Mouse (Mus musculus) limb, embryonic 14.5 days (tissue): ENCODE data around the gene Abcg5. TPM values are rescaled to one million over a fixed set of nuclear protein-coding genes. Genes with fewer than 3 reads are reported as not detected.
A peak's percentile ranks its signal among the peaks of the same experiment; 100 is the strongest.

Experiments
- ATAC-seq: fragments of 200-750 bp; cut with Nextera tagmentation; 2 replicates; pipeline ENCODE4 v1.8.0; 2017; ENCODE audit warnings: low read depth, moderate number of reproducible peaks, moderate TSS enrichment; ENCODE audit not compliant: low FRiP score
- DNase-seq: peaks from one replicate; pipeline ENCODE4 v3.0.0-alpha.2; 2015; ENCODE audit warnings: low spot score
- H3K27ac ChIP-seq: fragments of 300-500 bp; sonication (generic); replicated peaks from 2 replicates; pipeline ENCODE4 v1.5.1; 2014; ENCODE audit warnings: low read depth, mild to moderate bottlenecking, low read length, moderate library complexity, mixed read lengths
- H3K27me3 ChIP-seq: fragments of 300-500 bp; sonication (generic); 2 replicates; pipeline ENCODE4 v1.6.1; 2014; ENCODE audit warnings: low read length, mixed read lengths; ENCODE audit not compliant: control insufficient read depth, insufficient read depth
- H3K36me3 ChIP-seq: fragments of 300-500 bp; sonication (generic); 2 replicates; pipeline ENCODE4 v1.6.1; 2014; ENCODE audit warnings: mild to moderate bottlenecking, low read length, moderate library complexity, mixed read lengths; ENCODE audit not compliant: control insufficient read depth, insufficient read depth
- H3K4me1 ChIP-seq: fragments of 300-500 bp; sonication (generic); 2 replicates; pipeline ENCODE4 v1.6.1; 2014; ENCODE audit warnings: antibody characterized with exemption, low read length, mixed read lengths; ENCODE audit not compliant: control insufficient read depth, insufficient read depth
- H3K4me2 ChIP-seq: fragments of 300-500 bp; sonication (generic); replicated peaks from 2 replicates; pipeline ENCODE4 v1.6.1; 2014; ENCODE audit warnings: low read depth, mild to moderate bottlenecking, low read length, moderate library complexity; ENCODE audit not compliant: severe bottlenecking
- H3K4me3 ChIP-seq: fragments of 300-500 bp; sonication (generic); replicated peaks from 2 replicates; pipeline ENCODE4 v1.5.1; 2014; ENCODE audit warnings: low read length
- H3K9ac ChIP-seq: fragments of 300-500 bp; sonication (generic); 2 replicates; pipeline ENCODE4 v1.6.1; 2014; ENCODE audit warnings: mild to moderate bottlenecking, low read depth, low read length, moderate library complexity; ENCODE audit not compliant: severe bottlenecking
- H3K9me3 ChIP-seq: fragments of 300-500 bp; sonication (generic); 2 replicates; pipeline ENCODE4 v1.6.1; 2016; ENCODE audit warnings: low read length; ENCODE audit not compliant: control insufficient read depth
- POLR2A ChIP-seq: fragments of 200-500 bp; IDR thresholded peaks from 2 replicates; pipeline ENCODE4 v1.8.0; 2012; ENCODE audit warnings: inconsistent platforms, mild to moderate bottlenecking, moderate library complexity, borderline replicate concordance; ENCODE audit not compliant: insufficient read depth, insufficient read length; ENCODE audit errors: extremely low read depth
- WGBS: fragments of 180-500 bp; shearing (Covaris S2); extraction: QIAGEN DNeasy Blood & Tissue Kit; methylation state at CpG from one replicate; pipeline ENCODE4 v1.1.7; 2014; 5-methylcytosine and 5-hydroxymethylcytosine counted together
- polyA plus RNA-seq, 2 experiments: library from polyadenylated mRNA; depleted of rRNA in 1 of 2; stranded (reverse) in 1 of 2; unstranded in 1 of 2; fragments of >200 nt; fragmentation: Nextera tagmentation in 1 of 2; extraction: Ambion mirVana in 1 of 2; gene quantifications; 2 replicates each; pipeline versions ENCODE4 v1.2.1 to v1.2.3; 2012 to 2014

The Abcg5 gene
- polyA plus RNA-seq, 2 experiments, result 1.3 to 1.7 TPM

DNA sequence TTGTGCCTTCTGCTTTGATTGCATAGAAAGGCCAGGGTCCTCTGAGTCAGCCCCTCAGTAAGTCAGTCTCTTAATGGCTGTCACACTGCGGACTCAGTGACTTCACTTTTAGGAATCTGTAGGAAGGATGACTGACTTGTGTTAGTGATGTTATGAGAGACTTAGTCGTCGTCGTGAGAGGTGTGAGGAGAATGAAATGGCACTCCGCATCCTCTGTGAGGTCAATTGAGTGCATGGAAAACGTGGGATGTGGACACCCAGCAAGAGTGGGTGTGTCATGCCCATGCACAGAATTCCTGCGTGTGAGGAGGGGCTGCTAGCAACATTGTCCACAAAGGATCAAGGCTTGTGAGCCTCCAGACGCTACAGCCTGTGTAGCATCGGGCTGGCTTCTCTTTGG lies 54.2 kb downstream of the Abcg5 start:
- Histone ChIP-seq H3K27ac (no peak overlapping the region), H3K27me3 (no peaks in the 10 kb centered on the region), H3K9me3 (no peaks in the 10 kb centered on the region), H3K4me2 (no peak overlapping the region), H3K4me1 (peaks cover 8% of the 10 kb centered on the region), H3K36me3 (peaks cover 5% of the 10 kb centered on the region; the same call in 1 of the 2 replicates), H3K9ac (no peak overlapping the region), H3K4me3 (no peak overlapping the region)
- DNase-seq (no peak), ATAC-seq (no peak)
- WGBS, result 64% methylated on average over 9 of the region's 9 CpGs
- no peak for TF ChIP-seq POLR2A

DNA sequence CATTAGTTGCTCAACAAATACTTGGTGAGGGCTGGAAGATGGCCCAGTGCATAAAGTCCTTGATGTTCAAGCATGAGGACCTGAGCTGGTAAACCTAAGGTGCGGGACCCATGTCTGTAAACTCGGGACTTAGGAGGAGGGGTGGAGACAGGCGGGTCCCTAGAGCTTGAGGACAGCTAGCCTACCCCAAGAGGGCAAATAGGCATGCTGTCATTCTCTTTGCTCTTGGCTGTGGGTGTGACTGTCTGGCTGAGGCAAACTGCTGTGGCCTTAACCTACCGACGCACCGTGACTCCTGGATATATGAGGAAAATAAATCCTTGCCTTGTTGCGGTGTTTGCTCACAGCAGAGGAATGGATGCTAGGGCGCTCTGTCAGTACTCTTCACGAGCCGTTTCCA lies 55.1 kb downstream of the Abcg5 start:
- TF ChIP-seq POLR2A, result no peak
- no peaks in the 10 kb centered on the region for H3K27me3 ChIP-seq
- H3K9me3 ChIP-seq, result no peaks in the 10 kb centered on the region
- H3K27ac ChIP-seq, result peak overlapping the region; percentile 58; the same call in 1 of the 2 replicates
- H3K36me3 ChIP-seq, result peaks cover 5% of the 10 kb centered on the region; the same call in 1 of the 2 replicates
- no peak overlapping the region for H3K4me3 ChIP-seq
- H3K9ac ChIP-seq, result no peak overlapping the region
- DNase-seq, result no peak
- 74% methylated on average over 10 of the region's 10 CpGs for WGBS
- no peak for ATAC-seq
- peaks cover 13% of the 10 kb centered on the region for H3K4me1 ChIP-seq
- H3K4me2 ChIP-seq, result peak overlapping the region; percentile 15; the same call in 1 of the 2 replicates

DNA sequence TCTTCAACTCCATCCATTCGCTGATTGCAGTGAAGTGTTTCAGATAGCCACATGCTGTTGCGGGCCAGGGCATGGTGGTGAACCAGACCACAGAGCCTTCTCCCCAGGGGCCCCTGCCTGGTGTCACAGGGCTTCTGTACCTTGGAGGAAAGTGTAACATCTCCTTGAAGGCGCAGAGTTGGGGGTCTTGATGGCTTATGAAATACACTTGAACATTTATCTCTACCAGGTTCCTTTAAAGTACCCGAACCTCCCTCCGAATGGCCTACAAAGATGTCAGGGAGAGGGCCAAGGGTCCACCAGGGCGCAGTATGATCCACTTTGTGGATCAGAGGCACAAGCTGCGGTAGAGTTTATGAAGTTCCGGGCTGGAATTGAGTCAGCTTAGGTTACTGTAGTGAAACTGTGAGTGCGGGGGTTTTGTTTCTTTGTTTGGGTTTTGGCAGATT lies 55.9 kb downstream of the Abcg5 start:
- Histone ChIP-seq H3K36me3 (no peaks in the 10 kb centered on the region), H3K9ac (peak overlapping the region; percentile 55), H3K4me2 (peak overlapping the region; percentile 67), H3K27ac (peak overlapping the region; percentile 14), H3K4me1 (peaks cover 13% of the 10 kb centered on the region), H3K4me3 (peak overlapping the region; percentile 62), H3K9me3 (no peaks in the 10 kb centered on the region), H3K27me3 (no peaks in the 10 kb centered on the region)
- no peak for TF ChIP-seq POLR2A
- peak; percentile 20; the same call in 1 of the 2 replicates for ATAC-seq
- no peak for DNase-seq
- WGBS, result 22% methylated on average over 9 of the region's 9 CpGs

DNA sequence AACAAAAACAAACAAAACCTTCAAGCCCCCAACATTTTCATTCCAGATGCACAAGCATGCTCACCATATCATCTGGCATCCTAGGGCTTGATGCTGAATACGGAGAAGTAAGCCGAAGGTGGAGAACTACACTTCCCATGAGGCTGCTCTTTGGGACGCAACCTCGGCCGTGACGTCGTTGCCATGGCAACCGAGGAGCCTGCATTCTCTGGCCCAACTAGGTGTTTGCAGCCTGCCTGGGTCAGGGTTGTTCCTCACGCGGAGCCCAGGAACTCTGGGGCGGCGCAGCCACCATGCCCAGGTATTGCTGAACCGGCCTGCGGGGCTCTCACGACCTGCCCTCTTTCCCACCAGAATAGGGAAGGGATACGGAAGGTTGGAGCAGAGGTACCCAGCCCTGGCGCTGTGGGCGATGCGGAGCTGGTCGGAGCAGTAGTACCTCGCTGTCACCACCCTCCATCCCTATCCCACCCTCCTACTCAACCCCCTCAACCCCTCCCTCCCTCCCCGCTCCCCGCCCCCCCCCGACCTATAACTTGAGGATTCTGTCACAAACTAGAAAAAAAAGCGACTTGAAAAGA lies 56.4 kb downstream of the Abcg5 start, which contains the start of gene Dync2li1:
Dync2li1 (plus strand) TSS at position 221 of the 581 bp plus-strand sequence.
- peak within 1 kb of the TSS; percentile 55 for H3K9ac ChIP-seq
- H3K4me1 ChIP-seq, result peaks cover 13% of the 10 kb centered on the region
- 1% methylated on average over 24 of the region's 25 CpGs for WGBS
- DNase-seq (peak; percentile 96), ATAC-seq (peak; percentile 93)
- TF ChIP-seq POLR2A, result no peak
- peak within 1 kb of the TSS; percentile 14 for H3K27ac ChIP-seq
- peak within 1 kb of the TSS; percentile 67 for H3K4me2 ChIP-seq
- H3K4me3 ChIP-seq, result peak within 1 kb of the TSS; percentile 62
- no peaks in the 10 kb centered on the region for H3K9me3 ChIP-seq
- H3K36me3 ChIP-seq, result no peaks in the 10 kb centered on the region
- H3K27me3 ChIP-seq, result no peaks in the 10 kb centered on the region

DNA sequence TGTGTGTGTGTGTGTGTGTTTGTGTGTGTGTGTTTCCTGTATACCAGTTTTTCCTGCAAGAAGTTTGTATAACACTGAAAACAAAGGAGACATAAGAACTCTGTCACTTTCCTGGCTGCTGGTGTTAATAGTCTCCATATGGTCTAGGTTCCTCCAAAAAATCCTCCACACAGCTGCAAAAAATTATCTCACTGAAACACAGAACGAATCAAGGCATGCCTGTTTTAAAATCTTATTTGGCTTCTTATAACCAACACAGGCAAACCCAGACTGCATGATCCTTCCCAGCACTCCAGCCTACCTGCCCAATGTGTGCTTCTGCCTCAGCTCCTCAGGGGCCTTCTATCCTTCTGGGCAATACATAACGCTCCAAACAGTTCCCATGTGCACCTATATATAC lies 59.9 kb downstream of the Abcg5 start:
- no peak overlapping the region for H3K4me2 ChIP-seq
- H3K4me3 ChIP-seq, result no peak overlapping the region
- H3K36me3 ChIP-seq, result peaks cover 14% of the 10 kb centered on the region; the same call in 1 of the 2 replicates
- DNase-seq, result peak; percentile 77
- ATAC-seq, result peak; percentile 28; the same call in 1 of the 2 replicates
- TF ChIP-seq POLR2A, result no peak
- H3K27ac ChIP-seq, result peak overlapping the region; percentile 84
- H3K4me1 ChIP-seq, result peaks cover 13% of the 10 kb centered on the region
- H3K27me3 ChIP-seq, result no peaks in the 10 kb centered on the region
- H3K9me3 ChIP-seq, result no peaks in the 10 kb centered on the region
- H3K9ac ChIP-seq, result no peak overlapping the region
- 27% methylated on average over 2 of the region's 2 CpGs for WGBS
